Mouse (Mus musculus) lung, embryonic 16.5 days (tissue): Measurements from ENCODE around the gene Ajm1. TPM values are rescaled to one million over a fixed set of nuclear protein-coding genes. Genes with fewer than 3 reads are reported as not detected.

Source experiments
- ATAC-seq: fragments of 200-750 bp; cut with Nextera tagmentation; 2 replicates; pipeline ENCODE4 v1.8.0; 2017; ENCODE audit warnings: low read depth, mild to moderate bottlenecking, moderate library complexity
- H3K27ac ChIP-seq: fragments of 300-500 bp; sonication (generic); 2 replicates; pipeline ENCODE4 v1.5.1; 2014; ENCODE audit warnings: mild to moderate bottlenecking, control low read depth, low read length
- H3K27me3 ChIP-seq: fragments of 300-500 bp; sonication (generic); 2 replicates; pipeline ENCODE4 v1.6.1; 2014; ENCODE audit warnings: low read depth, low read length, mixed read lengths; ENCODE audit not compliant: control insufficient read depth, insufficient read depth
- H3K36me3 ChIP-seq: fragments of 300-500 bp; sonication (generic); 2 replicates; pipeline ENCODE4 v1.6.1; 2014; ENCODE audit warnings: low read length; ENCODE audit not compliant: control insufficient read depth, insufficient read depth
- H3K4me1 ChIP-seq: fragments of 300-500 bp; sonication (generic); replicated peaks from 2 replicates; pipeline ENCODE4 v1.6.1; 2014; ENCODE audit warnings: low read length, mixed read lengths; ENCODE audit not compliant: control insufficient read depth, insufficient read depth
- H3K4me2 ChIP-seq: fragments of 300-500 bp; sonication (generic); 2 replicates; pipeline ENCODE4 v1.6.1; 2014; ENCODE audit warnings: low read depth, low read length, control low read depth
- H3K4me3 ChIP-seq: fragments of 300-500 bp; sonication (generic); 2 replicates; pipeline ENCODE4 v1.5.1; 2014; ENCODE audit warnings: mild to moderate bottlenecking, low read length, control low read depth
- H3K9ac ChIP-seq: fragments of 300-500 bp; sonication (generic); 2 replicates; pipeline ENCODE4 v1.6.1; 2014; ENCODE audit warnings: low read length, control low read depth
- H3K9me3 ChIP-seq: fragments of 300-500 bp; sonication (generic); 2 replicates; pipeline ENCODE4 v1.6.1; 2016; ENCODE audit warnings: low read length; ENCODE audit not compliant: control insufficient read depth
- WGBS: fragments of 180-500 bp; shearing (Covaris S2); extraction: QIAGEN DNeasy Blood & Tissue Kit; methylation state at CpG from one replicate; pipeline ENCODE4 v1.1.7; 2014; 5-methylcytosine and 5-hydroxymethylcytosine counted together
- polyA plus RNA-seq: library from polyadenylated mRNA; unstranded; fragments of >200 nt; fragmentation: Nextera tagmentation; extraction: Ambion mirVana; gene quantifications from 2 replicates; pipeline ENCODE4 v1.2.1, GENCODE M21; 2015

Gene Ajm1
- 0.21 TPM in 1 of 2 replicates, not detected in the other for polyA plus RNA-seq

GRCm38 (mm10) chr2:25581294-25581864, at the start of gene Ajm1:
Gene Ajm1, minus strand, starts transcription at chr2:25581757.
- peaks cover 29% of the 10 kb centered on the region for H3K4me1 ChIP-seq
- peak; percentile 74 for ATAC-seq
- WGBS = 6% methylated on average over 19 of the region's 19 CpGs
- H3K27me3 ChIP-seq = peaks cover 50% of the 10 kb centered on the region
- H3K36me3 ChIP-seq = peaks cover 16% of the 10 kb centered on the region
- H3K4me2 ChIP-seq = peak within 1 kb of the TSS; percentile 71
- peak within 1 kb of the TSS; percentile 47; the same call in 1 of the 2 replicates for H3K9ac ChIP-seq
- peak within 1 kb of the TSS; percentile 45 for H3K4me3 ChIP-seq
- no peaks in the 10 kb centered on the region for H3K9me3 ChIP-seq
- no peak within 1 kb of the TSS for H3K27ac ChIP-seq

- H3K4me2 ChIP-seq = no peak overlapping the region
- ATAC-seq = no peak
- no peaks in the 10 kb centered on the region for H3K9me3 ChIP-seq
- H3K36me3 ChIP-seq = no peaks in the 10 kb centered on the region
- no peak overlapping the region for H3K27ac ChIP-seq
- H3K27me3 ChIP-seq = no peaks in the 10 kb centered on the region
- H3K4me1 ChIP-seq = no peaks in the 10 kb centered on the region
- no peak overlapping the region for H3K4me3 ChIP-seq
- no peak overlapping the region for H3K9ac ChIP-seq
- WGBS = 49% methylated on average over 4 of the region's 4 CpGs
Observed at GRCm38 (mm10) chr2:25628738-25629137, 47.2 kb upstream of the Ajm1 start.

- no peak for ATAC-seq
- Histone ChIP-seq H3K4me3 (no peak within 1 kb of the TSS), H3K9me3 (no peaks in the 10 kb centered on the region), H3K9ac (no peak within 1 kb of the TSS), H3K4me2 (no peak within 1 kb of the TSS), H3K27ac (no peak within 1 kb of the TSS), H3K36me3 (no peaks in the 10 kb centered on the region), H3K27me3 (no peaks in the 10 kb centered on the region), H3K4me1 (no peaks in the 10 kb centered on the region)
- WGBS = 68% methylated on average over 6 of the region's 6 CpGs
Observed at GRCm38 (mm10) chr2:25627811-25628210, 46.3 kb upstream of the Ajm1 start, which contains the start of gene Fcna. Gene Fcna, minus strand, starts transcription at chr2:25628030.

GRCm38 (mm10) chr2:25625986-25626385, 44.4 kb upstream of the Ajm1 start:
- ATAC-seq = no peak
- H3K9me3 ChIP-seq = no peaks in the 10 kb centered on the region
- no peak overlapping the region for H3K9ac ChIP-seq
- 12% methylated on average over 5 of the region's 5 CpGs for WGBS
- no peaks in the 10 kb centered on the region for H3K27me3 ChIP-seq
- no peak overlapping the region for H3K4me3 ChIP-seq
- no peak overlapping the region for H3K27ac ChIP-seq
- no peaks in the 10 kb centered on the region for H3K36me3 ChIP-seq
- peaks cover 5% of the 10 kb centered on the region; the same call in 1 of the 2 replicates for H3K4me1 ChIP-seq
- H3K4me2 ChIP-seq = no peak overlapping the region

- peak; percentile 96 for ATAC-seq
- Histone ChIP-seq H3K36me3 (no peaks in the 10 kb centered on the region), H3K4me2 (peak within 1 kb of the TSS; percentile 93), H3K4me3 (peak within 1 kb of the TSS; percentile 63), H3K9me3 (no peaks in the 10 kb centered on the region), H3K27me3 (peaks cover 12% of the 10 kb centered on the region), H3K9ac (peak within 1 kb of the TSS; percentile 75), H3K4me1 (peaks cover 6% of the 10 kb centered on the region; the same call in 1 of the 2 replicates), H3K27ac (peak within 1 kb of the TSS; percentile 89)
- 6% methylated on average over 34 of the region's 34 CpGs for WGBS
Observed at GRCm38 (mm10) chr2:25621229-25622200, 40.0 kb upstream of the Ajm1 start, which contains the start of gene Tmem141. Gene Tmem141, minus strand, starts transcription at chr2:25622005.

GRCm38 (mm10) chr2:25620852-25621228, 39.3 kb upstream of the Ajm1 start:
- peaks cover 19% of the 10 kb centered on the region for H3K27me3 ChIP-seq
- WGBS = 74% methylated on average over 4 of the region's 4 CpGs
- peak overlapping the region; percentile 63; the same call in 1 of the 2 replicates for H3K4me3 ChIP-seq
- H3K36me3 ChIP-seq = no peaks in the 10 kb centered on the region
- H3K27ac ChIP-seq = peak overlapping the region; percentile 18; the same call in 1 of the 2 replicates
- H3K4me2 ChIP-seq = peak overlapping the region; percentile 93
- ATAC-seq = 0 out of 2 replicates have a peak, but pooled peaks have one; percentile 11
- 0 out of 2 replicates have a peak overlapping the region, but pooled peaks have one; percentile 28 for H3K9ac ChIP-seq
- H3K9me3 ChIP-seq = no peaks in the 10 kb centered on the region
- H3K4me1 ChIP-seq = peaks cover 6% of the 10 kb centered on the region; the same call in 1 of the 2 replicates

- Histone ChIP-seq H3K4me2 (no peak overlapping the region), H3K4me1 (peaks cover 6% of the 10 kb centered on the region; the same call in 1 of the 2 replicates), H3K27me3 (peaks cover 24% of the 10 kb centered on the region), H3K9ac (no peak overlapping the region), H3K27ac (no peak overlapping the region), H3K9me3 (no peaks in the 10 kb centered on the region), H3K4me3 (no peak overlapping the region), H3K36me3 (no peaks in the 10 kb centered on the region)
- ATAC-seq = no peak
- WGBS = 79% methylated on average over 6 of the region's 6 CpGs
Observed at GRCm38 (mm10) chr2:25620386-25620785, 38.8 kb upstream of the Ajm1 start.

- no peak for ATAC-seq
- Histone ChIP-seq H3K4me3 (no peak within 1 kb of the TSS), H3K27me3 (peaks cover 34% of the 10 kb centered on the region), H3K4me1 (peaks cover 6% of the 10 kb centered on the region; the same call in 1 of the 2 replicates), H3K4me2 (no peak within 1 kb of the TSS), H3K9ac (no peak within 1 kb of the TSS), H3K36me3 (no peaks in the 10 kb centered on the region), H3K9me3 (no peaks in the 10 kb centered on the region), H3K27ac (no peak within 1 kb of the TSS)
- WGBS = 62% methylated on average over 3 of the region's 3 CpGs
Observed at GRCm38 (mm10) chr2:25617578-25617977, 36.0 kb upstream of the Ajm1 start, which contains the start of gene Ccdc183. Gene Ccdc183, minus strand, starts transcription at chr2:25617678.

GRCm38 (mm10) chr2:25616398-25616797, 34.8 kb upstream of the Ajm1 start:
- no peak for ATAC-seq
- Histone ChIP-seq H3K9me3 (no peaks in the 10 kb centered on the region), H3K27me3 (peaks cover 34% of the 10 kb centered on the region), H3K4me2 (0 out of 2 replicates have a peak overlapping the region, but pooled peaks have one; percentile 8), H3K4me3 (no peak overlapping the region), H3K27ac (no peak overlapping the region), H3K9ac (no peak overlapping the region), H3K36me3 (no peaks in the 10 kb centered on the region), H3K4me1 (peaks cover 5% of the 10 kb centered on the region; the same call in 1 of the 2 replicates)
- 12% methylated on average over 22 of the region's 22 CpGs for WGBS
